Mouse (Mus musculus) adrenal gland, postnatal 4 days (tissue): ENCODE measurements around the gene Ebf1. TPM values are rescaled to one million over a fixed set of nuclear protein-coding genes. Genes with fewer than 3 reads are reported as not detected.

Source experiments
- DNase-seq, 2 experiments: peaks; one replicate each; pipeline ENCODE4 v3.0.0; 2021 to 2022; ENCODE audit warnings: low spot score in 2 of 2, mixed read lengths in 2 of 2
- total RNA-seq, 2 experiments: library from RNA; stranded (reverse); gene quantifications; 2 replicates each; pipeline ENCODE4 v1.2.3; 2021

Gene Ebf1
- total RNA-seq, 2 experiments from 2014 or later: 32.5 to 36.8 TPM

GRCm38 (mm10) chr11:45007311-45007710, 390.2 kb downstream of the Ebf1 start:
- no peak for DNase-seq

- peak; percentile 62 to 68 for DNase-seq
These were observed 391.0 kb downstream of the Ebf1 start for GRCm38 (mm10) chr11:45008078-45008477.

- DNase-seq: no peak
These were observed 391.6 kb downstream of the Ebf1 start for GRCm38 (mm10) chr11:45008760-45009159.

GRCm38 (mm10) chr11:45012081-45012480, 395.0 kb downstream of the Ebf1 start:
- DNase-seq: no peak

GRCm38 (mm10) chr11:45017493-45017892, 400.4 kb downstream of the Ebf1 start:
- DNase-seq: no peak

GRCm38 (mm10) chr11:45026012-45026411, 408.9 kb downstream of the Ebf1 start:
- DNase-seq: no peak

GRCm38 (mm10) chr11:45026674-45027073, 409.6 kb downstream of the Ebf1 start:
- DNase-seq: no peak

GRCm38 (mm10) chr11:45027076-45027475, 410.0 kb downstream of the Ebf1 start:
- no peak for DNase-seq

GRCm38 (mm10) chr11:45055744-45056610, 438.9 kb downstream of the Ebf1 start:
- DNase-seq: no peak

Other genes with a start within 250 kb of the Ebf1 start
- gene Il12b, start 217.3 kb upstream of the Ebf1 start, total RNA-seq: under 1 TPM in 1 of 2 experiments, not detected in 1; 0.14 TPM
- gene Ublcp1, start 146.8 kb upstream of the Ebf1 start, total RNA-seq: 10 to 100 TPM; 41.4 to 46.7 TPM
- 100 to 1,000 TPM; 111 to 113 TPM for gene Rnf145, start 98.4 kb upstream of the Ebf1 start, total RNA-seq